Mouse (Mus musculus) CH12.LX (cell line): ENCODE results near the gene Hsdl2. TPM values are rescaled to one million over a fixed set of nuclear protein-coding genes. Genes with fewer than 3 reads are reported as not detected.

ENCODE experiments used
- DNase-seq: peaks from one replicate; pipeline ENCODE4 v3.0.0-alpha.2; 2013; ENCODE audit errors: extremely low read depth
- H3K27ac ChIP-seq: 2 replicates; pipeline ENCODE4 v1.5.1; 2012; ENCODE audit warnings: low read depth, mild to moderate bottlenecking, control low read depth, moderate library complexity; ENCODE audit not compliant: insufficient read depth
- H3K27me3 ChIP-seq: replicated peaks from 2 replicates; pipeline ENCODE3; 2012; ENCODE audit warnings: inconsistent platforms
- H3K36me3 ChIP-seq, 2 experiments: replicated peaks in 1 of 2; 2 replicates each; pipeline versions ENCODE3 to v1.6.1; 2012; ENCODE audit warnings: inconsistent platforms in 1 of 2, low read length in 1 of 2, mild to moderate bottlenecking in 1 of 2, mixed read lengths in 1 of 2, moderate library complexity in 1 of 2; ENCODE audit not compliant: control insufficient read depth in 1 of 2, insufficient read depth in 1 of 2
- H3K4me1 ChIP-seq, 2 experiments: 2 replicates each; pipeline ENCODE4 v1.6.1; 2012; ENCODE audit warnings: inconsistent platforms in 1 of 2, moderate library complexity in 1 of 2; ENCODE audit not compliant: insufficient read depth in 2 of 2, control insufficient read depth in 1 of 2
- H3K4me2 ChIP-seq: 2 replicates; pipeline ENCODE4 v1.6.1; 2012; ENCODE audit warnings: low read depth, mild to moderate bottlenecking, control low read depth; ENCODE audit not compliant: poor library complexity, insufficient read depth, severe bottlenecking
- H3K4me3 ChIP-seq, 3 experiments: fragments of 150-350 bp in 1 of 3; sonication (generic) in 1 of 3; replicated peaks in 1 of 3; 2 replicates each; pipeline versions ENCODE3 to v1.5.1; 2011 to 2012; ENCODE audit warnings: low read depth in 2 of 3, low read length in 2 of 3, mild to moderate bottlenecking in 2 of 3, moderate library complexity in 2 of 3, control low read depth in 1 of 3, improper control_type of control experiment in 1 of 3, inconsistent platforms in 1 of 3, mixed read lengths in 1 of 3; ENCODE audit not compliant: poor library complexity in 1 of 3
- H3K79me2 ChIP-seq: replicated peaks from 2 replicates; pipeline ENCODE4 v1.6.1; 2012; ENCODE audit warnings: mild to moderate bottlenecking, moderate library complexity; ENCODE audit not compliant: control insufficient read depth, poor library complexity, insufficient read depth, severe bottlenecking; ENCODE audit errors: extremely low read depth
- H3K9ac ChIP-seq: 2 replicates; pipeline ENCODE4 v1.6.1; 2012; ENCODE audit warnings: low read depth, mild to moderate bottlenecking, control low read depth, moderate library complexity; ENCODE audit not compliant: insufficient read depth
- H3K9me3 ChIP-seq: replicated peaks from 2 replicates; pipeline ENCODE3; 2012; ENCODE audit warnings: low read length, inconsistent platforms, mixed read lengths
- CHD1 ChIP-seq: IDR thresholded peaks from 2 replicates; pipeline ENCODE4 v1.6.1; 2012; ENCODE audit warnings: low read depth, low read length, improper control_type of control experiment, inconsistent platforms
- CTCF ChIP-seq, 2 experiments: IDR thresholded peaks in 1 of 2; conservative IDR thresholded peaks in 1 of 2; 2 replicates each; pipeline ENCODE4 v1.5.1; 2011 to 2012; ENCODE audit warnings: low read depth in 2 of 2, low read length in 2 of 2, improper control_type of control experiment in 1 of 2, inconsistent platforms in 1 of 2, mild to moderate bottlenecking in 1 of 2, moderate library complexity in 1 of 2
- ELF1 ChIP-seq: IDR thresholded peaks from 2 replicates; pipeline ENCODE4 v1.6.1; 2014; ENCODE audit warnings: low read depth, mild to moderate bottlenecking, inconsistent platforms, low read length, improper control_type of control experiment
- EP300 ChIP-seq: IDR thresholded peaks from 2 replicates; pipeline ENCODE4 v1.6.1; 2011; ENCODE audit warnings: low read length, improper control_type of control experiment
- HCFC1 ChIP-seq: IDR thresholded peaks from 2 replicates; pipeline ENCODE4 v1.6.1; 2012; ENCODE audit warnings: low read depth, mild to moderate bottlenecking, inconsistent platforms, low read length, improper control_type of control experiment
- IRF4 ChIP-seq: IDR thresholded peaks from 2 replicates; pipeline ENCODE4 v1.6.1; 2014; ENCODE audit warnings: low read depth, mild to moderate bottlenecking, inconsistent platforms, low read length, improper control_type of control experiment
- JUND ChIP-seq: conservative IDR thresholded peaks from 2 replicates; pipeline ENCODE4 v1.6.1; 2011; ENCODE audit warnings: low read depth, low read length, improper control_type of control experiment
- MAZ ChIP-seq: IDR thresholded peaks from 2 replicates; pipeline ENCODE4 v1.6.1; 2012; ENCODE audit warnings: low read depth, mild to moderate bottlenecking, inconsistent platforms, low read length, improper control_type of control experiment, moderate library complexity
- MXI1 ChIP-seq: IDR thresholded peaks from 2 replicates; pipeline ENCODE4 v1.6.1; 2011; ENCODE audit warnings: mild to moderate bottlenecking, low read depth, low read length, improper control_type of control experiment
- MYC ChIP-seq: IDR thresholded peaks from 2 replicates; pipeline ENCODE4 v1.6.1; 2011; ENCODE audit warnings: low read depth, mild to moderate bottlenecking, improper control_type of control experiment, low read length
- NELFE ChIP-seq: IDR thresholded peaks from 2 replicates; pipeline ENCODE4 v1.6.1; 2011; ENCODE audit warnings: low read depth, low read length, improper control_type of control experiment
- NRF1 ChIP-seq: IDR thresholded peaks from 2 replicates; pipeline ENCODE4 v1.6.1; 2014; ENCODE audit warnings: low read depth, mild to moderate bottlenecking, inconsistent platforms, low read length, improper control_type of control experiment, moderate library complexity
- POLR2A ChIP-seq: IDR thresholded peaks from 2 replicates; pipeline ENCODE4 v1.6.1; 2011; ENCODE audit warnings: low read depth, mild to moderate bottlenecking, improper control_type of control experiment, low read length
- POLR2AphosphoS2 ChIP-seq: IDR thresholded peaks from 2 replicates; pipeline ENCODE4 v1.6.1; 2011; ENCODE audit warnings: low read depth, low read length, improper control_type of control experiment
- SIN3A ChIP-seq: IDR thresholded peaks from 2 replicates; pipeline ENCODE4 v1.6.1; 2012; ENCODE audit warnings: low read length, improper control_type of control experiment, inconsistent platforms
- SMC3 ChIP-seq: IDR thresholded peaks from 2 replicates; pipeline ENCODE4 v1.6.1; 2011; ENCODE audit warnings: low read depth, low read length, improper control_type of control experiment
- TBP ChIP-seq: conservative IDR thresholded peaks from 2 replicates; pipeline ENCODE4 v1.6.1; 2011; ENCODE audit warnings: low read depth, low read length, improper control_type of control experiment
- TCF12 ChIP-seq: IDR thresholded peaks from 2 replicates; pipeline ENCODE4 v1.6.1; 2014; ENCODE audit warnings: low read depth, mild to moderate bottlenecking, inconsistent platforms, low read length, improper control_type of control experiment
- ZKSCAN1 ChIP-seq: IDR thresholded peaks from 2 replicates; pipeline ENCODE4 v1.6.1; 2012; ENCODE audit warnings: low read depth, inconsistent platforms, low read length, improper control_type of control experiment, borderline replicate concordance
- ZMIZ1 ChIP-seq: IDR thresholded peaks from 2 replicates; pipeline ENCODE4 v1.6.1; 2012; ENCODE audit warnings: low read depth, mild to moderate bottlenecking, inconsistent platforms, low read length, improper control_type of control experiment
- dilution Hi-C: fragments of 300-500 bp; cut with MboI; formaldehyde crosslinking; loops from 2 replicates; pipeline ENCODE4 v1.14.3; 2020; ENCODE audit warnings: low sequenced_read_pairs; ENCODE audit not compliant: extremely low pct_unique_long_range_greater_than_20kb, extremely low pct_ligation_motif_present
- in situ Hi-C: fragments of 300-500 bp; cut with MboI; formaldehyde crosslinking; loops from 3 replicates; pipeline ENCODE4 v1.14.3; 2019; ENCODE audit warnings: low sequenced_read_pairs, low pct_ligation_motif_present, low pct_unique_long_range_greater_than_20kb, mixed read lengths
- polyA plus RNA-seq: library from polyadenylated mRNA; unstranded; fragments of >175 nt; gene quantifications from 2 replicates; pipeline ENCODE4 v1.2.1, GENCODE M21; 2012; ENCODE audit warnings: low read depth; ENCODE audit not compliant: insufficient read length
- total RNA-seq, 2 experiments: library from RNA; depleted of rRNA; stranded (reverse); fragments of 300-350 nt in 1 of 2; fragments of >200 nt in 1 of 2; gene quantifications; 2 replicates each; pipeline ENCODE4 v1.2.3; 2012 to 2014

Gene Hsdl2
- 6.8 and 7.0 TPM in 2 replicates for total RNA-seq (2012; rRNA removed)
- 9.7 and 11.1 TPM in 2 replicates for total RNA-seq (2014; rRNA removed)
- 9.3 and 10.4 TPM in 2 replicates for polyA plus RNA-seq

DNA sequence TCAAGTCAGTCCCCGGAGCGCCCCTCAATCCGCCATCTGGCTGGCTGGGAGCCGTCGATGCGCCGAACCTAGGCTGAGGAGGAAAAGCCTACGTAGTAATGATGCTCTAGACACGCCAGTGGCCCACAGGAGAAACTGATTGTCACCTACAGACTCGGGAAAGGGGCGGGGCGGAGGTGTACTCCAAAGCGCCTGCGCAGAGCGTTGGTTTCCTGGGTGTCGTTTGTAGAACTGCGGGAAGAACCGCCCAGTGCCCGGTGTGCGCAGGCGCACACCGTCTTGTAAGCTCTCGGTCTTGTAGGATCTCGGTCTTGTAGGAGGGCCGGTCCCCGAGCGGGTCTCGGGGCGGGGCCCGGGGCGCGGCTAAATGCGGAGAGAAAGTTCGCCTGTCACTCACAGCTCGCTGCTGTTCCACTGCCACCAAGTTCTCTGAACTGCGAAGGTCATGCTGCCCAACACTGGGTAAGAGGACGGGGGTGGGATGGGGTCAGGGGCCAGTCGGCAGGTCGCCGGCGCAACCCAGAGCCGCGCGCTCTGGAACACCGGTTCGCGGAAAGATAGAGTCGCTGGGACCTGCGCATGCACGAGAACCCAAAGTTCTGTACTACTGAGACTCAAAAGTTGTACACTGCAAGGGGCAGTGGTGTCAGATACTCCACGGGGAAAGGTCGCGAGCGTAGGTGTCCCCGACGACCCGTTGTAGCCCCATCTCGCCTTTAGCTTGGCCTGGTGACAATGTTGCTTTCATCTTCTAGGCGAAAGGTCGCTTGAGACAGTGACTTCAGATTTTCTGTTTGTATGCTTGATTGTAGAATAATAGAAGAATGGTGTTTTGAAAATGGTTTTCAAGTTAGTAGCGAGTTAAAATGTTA, at the start of gene Hsdl2:
Hsdl2 (plus strand) TSS at position 250 of the 872 bp plus-strand sequence.
- in situ Hi-C loops (no loop called here), dilution Hi-C loops (no loop called here)
- Histone ChIP-seq H3K4me3 (peak within 1 kb of the TSS; percentile 74 to 80 (median 77)), H3K9me3 (no peaks in the 10 kb centered on the region), H3K79me2 (no peaks in the 10 kb centered on the region), H3K36me3 (no peaks in the 10 kb centered on the region), H3K4me1 (peaks cover 0 to 9% of the 10 kb centered on the region in 2 experiments; a peak in 2 of 4 replicates), H3K27ac (no peak within 1 kb of the TSS), H3K4me2 (peak within 1 kb of the TSS; percentile 82), H3K27me3 (no peaks in the 10 kb centered on the region), H3K9ac (peak within 1 kb of the TSS; percentile 80)
- TF ChIP-seq ELF1 (peak; percentile 83), POLR2AphosphoS2 (no peak), MAZ (peak; percentile 49; the same call in 1 of the 2 replicates), ZKSCAN1 (no peak), NRF1 (peak; percentile 95), NELFE (peak; percentile 55; the same call in 1 of the 2 replicates), TCF12 (peak; percentile 68), HCFC1 (peak; percentile 49), CHD1 (no peak), JUND (no peak), TBP (peak; percentile 17; the same call in 1 of the 2 replicates), SIN3A (peak; percentile 49), ZMIZ1 (no peak), IRF4 (peak; percentile 40; the same call in 1 of the 2 replicates), POLR2A (peak; percentile 70)
- peak; percentile 99 for DNase-seq

DNA sequence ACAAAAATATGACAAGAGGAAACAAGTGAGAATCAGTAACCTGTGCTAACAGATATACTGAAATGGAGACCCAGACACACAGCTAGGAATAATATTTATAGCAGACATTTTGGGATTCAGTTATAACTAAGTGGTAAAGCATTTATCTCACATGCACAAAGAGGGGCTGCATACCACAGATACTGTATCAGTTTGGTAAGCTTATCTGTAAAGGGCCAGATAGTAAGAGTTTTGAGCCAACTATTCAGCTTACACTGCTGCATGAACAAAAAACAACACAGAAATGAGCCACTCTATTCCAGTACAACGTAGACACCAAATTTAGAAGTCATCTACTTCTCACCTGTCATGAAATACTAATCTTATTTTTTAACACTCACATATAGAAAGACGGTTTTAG, 48.1 kb upstream of the Hsdl2 start:
- DNase-seq: no peak
- Histone ChIP-seq H3K36me3 (peaks cover 0 to 7% of the 10 kb centered on the region in 2 experiments), H3K79me2 (peaks cover 11% of the 10 kb centered on the region; the same call in 1 of the 2 replicates), H3K27ac (no peak overlapping the region), H3K4me2 (no peak overlapping the region), H3K4me3 (no peak overlapping the region), H3K9me3 (no peaks in the 10 kb centered on the region), H3K4me1 (peaks cover 0 to 21% of the 10 kb centered on the region in 2 experiments; a peak in 2 of 4 replicates), H3K9ac (no peak overlapping the region), H3K27me3 (no peaks in the 10 kb centered on the region)
- TF ChIP-seq MXI1 (no peak), NRF1 (no peak), ELF1 (no peak), CTCF (conservative IDR thresholded peaks at IDR 0.05 in 1 of 2, IDR thresholded peaks at IDR 0.05 in 1 of 2; ENCODE audit: low read depth in 2 of 2, low read length in 2 of 2) (no peak), SMC3 (no peak), TCF12 (no peak), MYC (no peak), EP300 (no peak)
- dilution Hi-C loops: no loop called here
- in situ Hi-C loops: no loop called here
